ENCODE assay signal across 12 mouse cellular contexts in genomic region chr17:13478866-13479571, GRCm38 (mm10).
DNase-seq lines count a peak whose midpoint lies in the region; ATAC-seq and TF ChIP-seq lines count a peak whose summit lies in the region.
"Had no signal": no experiment of that assay in that cellular context is flagged by ENCODE, and none has a peak within 500 bp of the region (broad histone marks: within the 10 kb centered on the region; RNA-seq: fewer than 3 reads in every experiment).

No protein-coding gene starts in this region.

- peak; percentile 93 for DNase-seq in heart, adult 11 months
- DNase-seq in heart, postnatal 25 days (ENCODE audit: low spot score): no peak
- DNase-seq in hindbrain, embryonic 14.5 days (ENCODE audit: low spot score): peak; percentile 32
- no peak for DNase-seq in layer of hippocampus, adult 11-12 months (ENCODE audit: low spot score)
- DNase-seq in gastrocnemius, postnatal 14 days: no peak
- DNase-seq in cerebellum, adult 11 months: no peak
- DNase-seq: adrenal gland, postnatal 14 days; gastrocnemius, postnatal 10 days had no signal

- no peak for TF ChIP-seq CTCF in embryonic fibroblast, embryonic 13.5 days (IDR thresholded peaks at IDR 0.05; ENCODE audit: borderline replicate concordance, insufficient read depth, low read length)

- H3K9ac ChIP-seq in hindbrain, embryonic 14.5 days: no peak overlapping the region; the same call in 1 of the 2 replicates
- H3K9ac ChIP-seq in midbrain, embryonic 15.5 days: no peak overlapping the region
- H3K9ac ChIP-seq: liver, embryonic 15.5 days; stomach, embryonic 15.5 days had no signal

- TF ChIP-seq POLR2A in embryonic fibroblast, embryonic 13.5 days (IDR thresholded peaks at IDR 0.05; ENCODE audit: low read depth, low read length): no peak

- no peak overlapping the region for H3K4me3 ChIP-seq in embryonic fibroblast, embryonic 13.5 days (ENCODE audit: insufficient read depth, low read length)
- H3K4me3 ChIP-seq in hindbrain, embryonic 14.5 days (replicated peaks; ENCODE audit: low read length): no peak overlapping the region
- no peak overlapping the region for H3K4me3 ChIP-seq in midbrain, embryonic 15.5 days
- H3K4me3 ChIP-seq: liver, embryonic 15.5 days; stomach, embryonic 15.5 days had no signal

- ATAC-seq in hindbrain, embryonic 14.5 days (ENCODE audit: low FRiP score): peak; percentile 85
- ATAC-seq in midbrain, embryonic 15.5 days (replicated peaks): peak; percentile 86

- H3K27me3 ChIP-seq in hindbrain, embryonic 14.5 days (ENCODE audit: control insufficient read depth, insufficient read depth, low read length): no peaks in the 10 kb centered on the region
- no peaks in the 10 kb centered on the region for H3K27me3 ChIP-seq in midbrain, embryonic 15.5 days (replicated peaks)
- H3K27me3 ChIP-seq: liver, embryonic 15.5 days; stomach, embryonic 15.5 days had no signal

- peak overlapping the region; percentile 63 for H3K27ac ChIP-seq in embryonic fibroblast, embryonic 13.5 days (ENCODE audit: insufficient read depth, low read length)
- H3K27ac ChIP-seq in hindbrain, embryonic 14.5 days: peak overlapping the region; percentile 61
- H3K27ac ChIP-seq in midbrain, embryonic 15.5 days: peak overlapping the region; percentile 65
- H3K27ac ChIP-seq: liver, embryonic 15.5 days; stomach, embryonic 15.5 days had no signal

- intact Hi-C loops in heart, postnatal 25 days (cut with DNase I): no loop called here
- intact Hi-C loops in gastrocnemius, postnatal 14 days (cut with DNase I; ENCODE audit: low total_unique reads): loop anchor here (10.0 kb wide), 1 partner anchor 346 kb away; no protein-coding TSS in a partner anchor

- WGBS in hindbrain, embryonic 14.5 days: 9% methylated on average over 5 of the region's 5 CpGs
- WGBS in midbrain, embryonic 15.5 days: 13% methylated on average over 5 of the region's 5 CpGs

- H3K4me1 ChIP-seq in embryonic fibroblast, embryonic 13.5 days (ENCODE audit: control insufficient read depth, insufficient read depth, low read length): peaks cover 10% of the 10 kb centered on the region
- H3K4me1 ChIP-seq in hindbrain, embryonic 14.5 days (replicated peaks; ENCODE audit: control insufficient read depth, insufficient read depth, low read length): peaks cover 14% of the 10 kb centered on the region; the same call in 1 of the 2 replicates
- peaks cover 18% of the 10 kb centered on the region for H3K4me1 ChIP-seq in midbrain, embryonic 15.5 days
- H3K4me1 ChIP-seq: liver, embryonic 15.5 days; stomach, embryonic 15.5 days had no signal

- H3K4me2 ChIP-seq in hindbrain, embryonic 14.5 days (replicated peaks): no peak overlapping the region
- H3K4me2 ChIP-seq in midbrain, embryonic 15.5 days: peak overlapping the region; percentile 15; the same call in 1 of the 2 replicates
- H3K4me2 ChIP-seq: liver, embryonic 15.5 days; stomach, embryonic 15.5 days had no signal

- no peaks in the 10 kb centered on the region for H3K36me3 ChIP-seq in hindbrain, embryonic 14.5 days (replicated peaks; ENCODE audit: control insufficient read depth, insufficient read depth)
- H3K36me3 ChIP-seq in midbrain, embryonic 15.5 days (replicated peaks): no peaks in the 10 kb centered on the region
- H3K36me3 ChIP-seq: liver, embryonic 15.5 days; stomach, embryonic 15.5 days had no signal

- H3K9me3 ChIP-seq in hindbrain, embryonic 14.5 days (ENCODE audit: control insufficient read depth, low read length): no peaks in the 10 kb centered on the region
- no peaks in the 10 kb centered on the region for H3K9me3 ChIP-seq in midbrain, embryonic 15.5 days
- H3K9me3 ChIP-seq: liver, embryonic 15.5 days; stomach, embryonic 15.5 days had no signal

Comparison
In these comparisons a context has a peak if more than half of its experiments do, and no peak if none do; other contexts are left out.
1. DNase-seq: peak in heart, adult 11 months (single experiment) and hindbrain, embryonic 14.5 days (single experiment); none in heart, postnatal 25 days (single experiment), layer of hippocampus, adult 11-12 months (single experiment), gastrocnemius, postnatal 14 days (single experiment) and cerebellum, adult 11 months (single experiment).
2. Peak in every context shown above with its lines, with median percentiles within 50 percentile points of each other: H3K27ac ChIP-seq.